In the genomic region with DNA sequence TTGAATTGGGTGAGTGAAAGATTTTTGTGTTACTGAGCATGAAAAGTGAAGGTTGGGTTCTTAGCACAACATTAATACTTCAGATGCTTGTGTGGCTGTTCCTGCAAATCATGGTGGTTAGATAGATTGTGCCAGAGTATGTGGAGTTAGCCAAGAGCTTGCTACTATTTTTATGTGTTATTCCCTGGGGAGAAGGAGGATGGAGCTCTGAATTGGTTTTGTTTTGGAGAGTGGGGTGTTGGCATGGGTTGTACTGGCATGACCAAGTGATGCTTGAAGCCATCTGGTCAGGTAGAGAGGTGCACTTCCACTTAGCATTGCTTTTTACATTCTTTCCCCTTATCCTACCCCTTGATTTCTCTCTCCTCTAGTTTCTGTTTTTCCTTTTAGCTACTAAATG, we compare ENCODE assay signal across 29 mouse cellular contexts. TPM values are rescaled to one million over a fixed set of nuclear protein-coding genes. Genes with fewer than 3 reads are reported as not detected.
DNase-seq lines count a peak whose midpoint lies in the region; ATAC-seq and TF ChIP-seq lines count a peak whose summit lies in the region.
"Had no signal": no experiment of that assay in that cellular context is flagged by ENCODE, and none has a peak within 500 bp of the region (broad histone marks: within the 10 kb centered on the region; RNA-seq: fewer than 3 reads in every experiment).

No protein-coding gene starts in this region.

- H3K9me3 ChIP-seq in kidney, embryonic 15.5 days (replicated peaks) = no peaks in the 10 kb centered on the region
- no peaks in the 10 kb centered on the region for H3K9me3 ChIP-seq in hindbrain, embryonic 12.5 days (replicated peaks)
- H3K9me3 ChIP-seq: embryonic facial prominence, embryonic 12.5 days; forebrain, embryonic 12.5 days; heart, embryonic 12.5 days; limb, embryonic 15.5 days; neural tube, embryonic 13.5 days had no signal

- H3K4me3 ChIP-seq in cerebellum, adult 2 months (replicated peaks; ENCODE audit: insufficient read depth, low read depth, low read length) = no peak overlapping the region
- no peak overlapping the region for H3K4me3 ChIP-seq in kidney, embryonic 15.5 days (replicated peaks)
- H3K4me3 ChIP-seq in hindbrain, embryonic 12.5 days = no peak overlapping the region
- H3K4me3 ChIP-seq: embryonic facial prominence, embryonic 12.5 days; forebrain, embryonic 12.5 days; heart, embryonic 12.5 days; limb, embryonic 15.5 days; myocyte; neural tube, embryonic 13.5 days had no signal

- H3K4me2 ChIP-seq in kidney, embryonic 15.5 days = no peak overlapping the region
- H3K4me2 ChIP-seq in hindbrain, embryonic 12.5 days (replicated peaks) = no peak overlapping the region
- H3K4me2 ChIP-seq: embryonic facial prominence, embryonic 12.5 days; forebrain, embryonic 12.5 days; heart, embryonic 12.5 days; limb, embryonic 15.5 days; lung, embryonic 14.5 days; neural tube, embryonic 13.5 days had no signal

- no peak overlapping the region for H3K9ac ChIP-seq in kidney, embryonic 15.5 days
- no peak overlapping the region for H3K9ac ChIP-seq in hindbrain, embryonic 12.5 days
- H3K9ac ChIP-seq: embryonic facial prominence, embryonic 12.5 days; forebrain, embryonic 12.5 days; heart, embryonic 12.5 days; limb, embryonic 15.5 days; liver, embryonic 14.5 days; lung, embryonic 14.5 days; neural tube, embryonic 13.5 days had no signal

- no peaks in the 10 kb centered on the region for H3K36me3 ChIP-seq in kidney, embryonic 15.5 days
- no peaks in the 10 kb centered on the region for H3K36me3 ChIP-seq in hindbrain, embryonic 12.5 days
- H3K36me3 ChIP-seq: embryonic facial prominence, embryonic 12.5 days; forebrain, embryonic 12.5 days; heart, embryonic 12.5 days; limb, embryonic 15.5 days; neural tube, embryonic 13.5 days had no signal

- no peak for TF ChIP-seq POLR2A in cerebellum, adult 2 months (IDR thresholded peaks at IDR 0.05; ENCODE audit: borderline replicate concordance, insufficient read depth, low read length)

- no peak for TF ChIP-seq CTCF in cerebellum, adult 2 months (IDR thresholded peaks at IDR 0.05; ENCODE audit: borderline replicate concordance, insufficient read depth, low read depth, low read length)

- H3K4me1 ChIP-seq in cerebellum, adult 2 months (ENCODE audit: control insufficient read depth, insufficient read depth, low read length) = peaks cover 19% of the 10 kb centered on the region
- H3K4me1 ChIP-seq in kidney, embryonic 15.5 days = no peaks in the 10 kb centered on the region
- no peaks in the 10 kb centered on the region for H3K4me1 ChIP-seq in hindbrain, embryonic 12.5 days
- H3K4me1 ChIP-seq: embryonic facial prominence, embryonic 12.5 days; forebrain, embryonic 12.5 days; limb, embryonic 15.5 days; neural tube, embryonic 13.5 days had no signal

- DNase-seq in cerebellum, postnatal 4 days (ENCODE audit: low spot score in 2 of 2) = no peak
- peak; percentile 38 for DNase-seq in NIH3T3 (ENCODE audit: low read depth)
- DNase-seq in cerebellum, adult 2 months = peak; percentile 71 to 95
- DNase-seq in cerebellum, postnatal 25 days = peak; percentile 66 to 79
- DNase-seq: adrenal gland, adult 2 months; heart, adult 11 months; heart, postnatal 10 days; kidney, postnatal 4 days; layer of hippocampus, adult 9-11 months; left cerebral cortex, postnatal 4 days; lung, embryonic 14.5 days; lung, postnatal 36 days; retina, postnatal 1 day; right cerebral cortex, postnatal 25 days; spleen, adult 18-20 months; thymus, postnatal 14 days had no signal

- H3K27me3 ChIP-seq in cerebellum, adult 2 months (ENCODE audit: control insufficient read depth, insufficient read depth, low read length) = no peaks in the 10 kb centered on the region
- H3K27me3 ChIP-seq in kidney, embryonic 15.5 days = no peaks in the 10 kb centered on the region
- no peaks in the 10 kb centered on the region for H3K27me3 ChIP-seq in hindbrain, embryonic 12.5 days
- H3K27me3 ChIP-seq: embryonic facial prominence, embryonic 12.5 days; forebrain, embryonic 12.5 days; heart, embryonic 12.5 days; limb, embryonic 15.5 days; neural tube, embryonic 13.5 days; Patski had no signal

- peak; percentile 95 for ATAC-seq in cerebellum, adult (ENCODE audit: insufficient number of reproducible peaks, low FRiP score, low TSS enrichment)
- no peak for ATAC-seq in kidney, embryonic 15.5 days (replicated peaks; ENCODE audit: low FRiP score)
- ATAC-seq in hindbrain, embryonic 12.5 days (ENCODE audit: low FRiP score) = no peak
- ATAC-seq: intestine, postnatal 0 days; midbrain, embryonic 16.5 days; Patski had no signal

- peak overlapping the region; percentile 83; the same call in 1 of the 2 replicates for H3K27ac ChIP-seq in cerebellum, adult 2 months (ENCODE audit: insufficient read depth, low read length)
- no peak overlapping the region for H3K27ac ChIP-seq in kidney, embryonic 15.5 days
- H3K27ac ChIP-seq in hindbrain, embryonic 12.5 days = no peak overlapping the region
- H3K27ac ChIP-seq: embryonic facial prominence, embryonic 12.5 days; forebrain, embryonic 12.5 days; limb, embryonic 15.5 days; liver, embryonic 14.5 days; neural tube, embryonic 13.5 days had no signal

RNA-seq across cellular contexts. Expression of a gene that starts 24.4 kb away (rescaled TPM):
- 26.8 and 27.8 TPM in 2 replicates for polyA plus RNA-seq in cerebellum, adult 2 months (2012; rRNA removed)
- 24.8 and 28.4 TPM in 2 replicates for polyA plus RNA-seq in kidney, embryonic 15.5 days (2015; fragmentation: Nextera tagmentation; extraction: Ambion mirVana)
- 24.7 and 28.2 TPM in 2 replicates for polyA plus RNA-seq in hindbrain, embryonic 12.5 days (2016; fragmentation: Nextera tagmentation; extraction: Ambion mirVana)

Comparison
In these comparisons a context has a peak if more than half of its experiments do, and no peak if none do; other contexts are left out.
1. DNase-seq: peak in NIH3T3 (single experiment), cerebellum, adult 2 months (2 of 2) and cerebellum, postnatal 25 days (2 of 2); none in cerebellum, postnatal 4 days (0 of 2).